Mouse (Mus musculus) spleen, adult 2 months (tissue): ENCODE data around the gene Pde4dip. TPM values are rescaled to one million over a fixed set of nuclear protein-coding genes. Genes with fewer than 3 reads are reported as not detected.

ENCODE experiments used
- DNase-seq, 2 experiments: peaks; one replicate each; pipeline versions ENCODE4 v3.0.0 to v3.0.0-alpha.2; 2012 to 2021; ENCODE audit warnings: low spot score in 2 of 2, low read depth in 1 of 2
- H3K27ac ChIP-seq: fragments of 200-500 bp; 2 replicates; pipeline ENCODE4 v1.5.1; 2012; ENCODE audit warnings: low read length, inconsistent platforms; ENCODE audit not compliant: insufficient read depth
- H3K27me3 ChIP-seq: fragments of 200-500 bp; 2 replicates; pipeline ENCODE4 v1.6.1; 2012; ENCODE audit warnings: mild to moderate bottlenecking, moderate library complexity, low read length, inconsistent platforms; ENCODE audit not compliant: control insufficient read depth, insufficient read depth
- H3K36me3 ChIP-seq: fragments of 200-500 bp; 2 replicates; pipeline ENCODE4 v1.6.1; 2012; ENCODE audit warnings: mild to moderate bottlenecking, low read length, inconsistent platforms; ENCODE audit not compliant: control insufficient read depth, insufficient read depth
- H3K4me1 ChIP-seq: fragments of 200-500 bp; 2 replicates; pipeline ENCODE4 v1.6.1; 2011; ENCODE audit warnings: inconsistent platforms; ENCODE audit not compliant: control insufficient read depth, insufficient read depth, insufficient read length
- H3K4me3 ChIP-seq: fragments of 200-500 bp; 2 replicates; pipeline ENCODE4 v1.5.1; 2011; ENCODE audit warnings: mild to moderate bottlenecking, inconsistent platforms; ENCODE audit not compliant: insufficient read depth, insufficient read length; ENCODE audit errors: extremely low read depth
- CTCF ChIP-seq: fragments of 200-500 bp; IDR thresholded peaks from 2 replicates; pipeline ENCODE4 v1.5.1; 2011; ENCODE audit warnings: mild to moderate bottlenecking, inconsistent platforms; ENCODE audit not compliant: insufficient read depth, insufficient read length, insufficient replicate concordance; ENCODE audit errors: extremely low read depth
- POLR2A ChIP-seq: fragments of 200-500 bp; IDR thresholded peaks from 2 replicates; pipeline ENCODE4 v1.6.1; 2011; ENCODE audit warnings: low read depth, low read length, inconsistent platforms
- WGBS: fragments of 180-500 bp; shearing (Covaris S2); methylation state at CpG from one replicate; pipeline ENCODE4 v1.1.7; 2018; 5-methylcytosine and 5-hydroxymethylcytosine counted together
- polyA plus RNA-seq: library from polyadenylated mRNA; depleted of rRNA; stranded (reverse); fragments of >200 nt; gene quantifications from 2 replicates; pipeline ENCODE4 v1.2.3, GENCODE M21; 2012

Pde4dip gene
- polyA plus RNA-seq, 1 experiment = 12.0 TPM

DNA sequence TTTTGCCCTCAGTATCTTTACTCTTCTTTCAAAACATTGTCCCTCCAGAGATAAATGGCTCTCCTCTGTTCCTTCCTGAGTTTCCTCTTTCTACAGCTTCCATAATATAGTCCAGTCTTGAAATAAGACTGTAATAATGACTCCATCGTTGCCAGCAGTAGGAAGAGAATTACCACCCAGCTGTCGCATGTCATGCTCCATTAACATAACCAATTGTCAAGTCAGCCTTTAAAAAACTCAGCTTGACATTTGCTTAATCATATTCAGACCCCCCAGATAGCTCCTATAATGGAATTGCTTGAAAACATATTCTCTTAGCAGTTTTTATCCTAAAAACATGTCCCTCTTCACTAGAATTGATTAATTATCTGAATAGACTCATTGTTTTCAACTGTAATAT, 58.4 kb downstream of the Pde4dip start:
- no peak for DNase-seq
- Histone ChIP-seq H3K27ac (no peak overlapping the region), H3K4me1 (no peaks in the 10 kb centered on the region), H3K27me3 (no peaks in the 10 kb centered on the region), H3K36me3 (no peaks in the 10 kb centered on the region), H3K4me3 (no peak overlapping the region)
- WGBS = 66% methylated on average over 2 of the region's 2 CpGs
- TF ChIP-seq POLR2A (no peak), CTCF (no peak)

DNA sequence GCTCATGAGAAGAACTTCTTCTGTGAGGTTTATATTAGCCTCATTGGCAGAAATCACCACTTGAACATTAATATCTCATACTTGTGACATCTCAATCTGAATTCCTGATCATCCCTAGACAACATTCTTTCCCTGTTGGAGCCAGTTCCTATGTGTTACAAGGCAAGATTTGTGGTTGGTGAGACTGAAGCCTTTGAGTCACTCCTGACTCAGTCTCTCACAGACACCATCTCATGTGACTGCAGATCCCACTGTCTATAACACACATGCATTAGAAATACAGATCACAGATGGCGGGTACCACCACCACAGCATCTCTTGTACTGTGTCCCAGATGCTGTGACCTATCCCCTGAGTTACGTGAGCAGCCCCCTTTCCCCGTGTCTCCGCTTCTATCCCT, 60.2 kb downstream of the Pde4dip start:
- H3K36me3 ChIP-seq = no peaks in the 10 kb centered on the region
- 90% methylated on average over 4 of the region's 4 CpGs for WGBS

DNA sequence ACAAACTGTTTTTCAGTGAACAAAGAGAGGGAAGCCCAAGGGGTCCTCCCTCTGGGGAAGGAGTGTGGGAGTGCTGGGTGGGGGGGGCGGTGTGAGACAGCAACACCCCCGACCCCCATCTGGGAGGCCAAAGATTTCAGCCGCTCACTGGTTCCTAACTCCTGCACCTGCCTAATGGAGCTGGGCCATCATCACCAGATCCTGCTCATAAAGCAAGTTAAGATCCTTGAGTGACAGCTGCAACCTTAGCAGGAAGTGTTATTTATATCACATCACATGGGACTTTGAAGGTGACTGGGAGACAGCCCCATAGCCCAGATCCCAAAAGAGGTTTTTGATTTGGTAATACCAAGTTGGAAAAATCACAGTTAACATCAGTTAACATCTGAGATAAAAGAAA, 63.3 kb downstream of the Pde4dip start:
- H3K36me3 ChIP-seq = no peaks in the 10 kb centered on the region
- WGBS = 37% methylated on average over 3 of the region's 3 CpGs
- no peak overlapping the region for H3K27ac ChIP-seq
- no peak overlapping the region for H3K4me3 ChIP-seq
- H3K4me1 ChIP-seq = peaks cover 3% of the 10 kb centered on the region; the same call in 1 of the 2 replicates
- H3K27me3 ChIP-seq = no peaks in the 10 kb centered on the region
- no peak for DNase-seq
- no peak for TF ChIP-seq POLR2A

More for the DNA sequence above, 60.2 kb downstream of the Pde4dip start:
- no peaks in the 10 kb centered on the region for H3K27me3 ChIP-seq
- DNase-seq = no peak
- TF ChIP-seq POLR2A = no peak
- no peak for TF ChIP-seq CTCF
- H3K27ac ChIP-seq = no peak overlapping the region
- no peak overlapping the region for H3K4me3 ChIP-seq
- H3K4me1 ChIP-seq = peaks cover 3% of the 10 kb centered on the region; the same call in 1 of the 2 replicates

DNA sequence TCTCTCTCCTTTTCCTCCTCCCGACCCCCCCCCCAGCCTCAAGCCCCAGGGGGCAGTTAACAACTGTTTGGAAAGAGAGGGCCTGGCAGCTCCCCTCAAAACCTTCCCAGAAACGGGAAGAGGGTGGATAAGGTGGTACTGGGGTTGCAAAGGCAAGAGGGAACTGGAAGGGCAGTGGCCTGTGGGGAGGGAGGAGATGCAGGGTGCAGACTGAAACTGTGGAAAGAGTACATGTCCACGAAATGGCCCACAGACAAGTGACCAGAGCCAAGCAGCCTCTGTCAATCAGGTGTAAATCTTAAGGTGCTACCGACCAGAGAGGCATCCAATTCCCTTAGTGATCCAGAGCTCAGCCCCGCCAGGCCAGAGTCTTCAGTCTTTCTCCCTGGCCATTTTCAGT, 63.8 kb downstream of the Pde4dip start:
- no peak for TF ChIP-seq CTCF
- TF ChIP-seq POLR2A = no peak
- DNase-seq = no peak
- Histone ChIP-seq H3K27me3 (no peaks in the 10 kb centered on the region), H3K36me3 (no peaks in the 10 kb centered on the region), H3K4me1 (peaks cover 3% of the 10 kb centered on the region; the same call in 1 of the 2 replicates), H3K4me3 (no peak overlapping the region; the same call in 1 of the 2 replicates), H3K27ac (no peak overlapping the region)
- 18% methylated on average over 4 of the region's 5 CpGs for WGBS

DNA sequence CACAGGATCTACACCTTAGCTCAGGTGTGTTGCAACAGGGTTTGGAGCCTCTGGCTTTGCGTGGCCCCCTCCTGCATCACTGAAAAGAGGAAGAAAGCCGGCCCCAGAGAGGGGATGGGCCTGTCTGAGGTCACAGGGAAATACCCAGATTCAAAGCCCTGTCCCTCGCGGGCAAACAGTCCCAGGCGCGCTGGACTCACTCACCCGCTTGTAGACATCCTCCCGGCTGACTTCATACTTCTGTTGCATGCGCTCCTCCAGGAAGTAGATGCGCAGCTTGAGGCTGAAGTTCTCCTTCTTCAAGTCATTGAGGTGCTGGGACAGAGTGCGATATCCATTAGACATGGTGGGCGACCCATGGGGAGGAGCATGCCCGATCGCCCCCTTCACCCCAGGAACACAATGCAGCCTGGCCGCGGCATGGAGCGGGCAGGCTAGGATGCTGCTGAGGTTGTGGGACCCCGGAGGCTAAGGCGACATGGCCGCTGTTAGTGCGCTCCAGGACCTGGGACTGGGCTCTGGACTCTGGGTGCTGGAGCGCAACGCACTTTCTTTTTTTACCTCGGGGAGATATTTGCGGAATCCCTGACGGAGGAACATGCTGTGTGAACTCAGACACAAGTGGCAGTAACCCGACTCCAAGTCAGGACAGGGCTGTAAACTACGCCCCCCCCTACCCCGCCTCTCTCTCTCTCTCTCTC, 64.3 kb downstream of the Pde4dip start:
- DNase-seq = peak; percentile 28 to 59
- H3K4me1 ChIP-seq = peaks cover 3% of the 10 kb centered on the region; the same call in 1 of the 2 replicates
- H3K4me3 ChIP-seq = peak overlapping the region; percentile 47; the same call in 1 of the 2 replicates
- no peaks in the 10 kb centered on the region for H3K27me3 ChIP-seq
- TF ChIP-seq POLR2A = no peak
- no peak for TF ChIP-seq CTCF
- H3K36me3 ChIP-seq = no peaks in the 10 kb centered on the region
- H3K27ac ChIP-seq = peak overlapping the region; percentile 31; the same call in 1 of the 2 replicates
- WGBS = 2% methylated on average over 29 of the region's 29 CpGs

DNA sequence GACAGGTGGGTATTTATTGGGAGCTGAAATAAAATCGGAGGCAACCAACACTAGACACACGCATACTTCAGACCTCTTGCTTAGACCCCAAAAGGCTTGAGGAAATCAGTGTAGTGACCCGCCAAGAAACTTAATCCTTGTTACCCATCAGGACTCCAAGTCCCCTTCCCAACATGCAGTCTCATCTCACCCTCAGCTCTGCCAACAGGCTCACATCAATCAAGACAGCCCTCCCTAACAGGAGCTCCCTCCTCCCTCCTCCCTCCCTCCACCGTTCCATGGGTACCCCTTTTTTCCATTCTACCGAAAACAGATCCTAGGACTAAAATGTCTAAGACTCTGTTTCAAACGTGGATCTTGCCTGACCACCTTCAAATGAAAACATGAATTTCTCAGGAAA, 65.1 kb downstream of the Pde4dip start:
- DNase-seq = no peak
- Histone ChIP-seq H3K4me1 (peaks cover 3% of the 10 kb centered on the region; the same call in 1 of the 2 replicates), H3K27me3 (no peaks in the 10 kb centered on the region), H3K27ac (no peak overlapping the region), H3K36me3 (no peaks in the 10 kb centered on the region), H3K4me3 (no peak overlapping the region)
- TF ChIP-seq POLR2A = no peak
- 40% methylated on average over 6 of the region's 6 CpGs for WGBS

DNA sequence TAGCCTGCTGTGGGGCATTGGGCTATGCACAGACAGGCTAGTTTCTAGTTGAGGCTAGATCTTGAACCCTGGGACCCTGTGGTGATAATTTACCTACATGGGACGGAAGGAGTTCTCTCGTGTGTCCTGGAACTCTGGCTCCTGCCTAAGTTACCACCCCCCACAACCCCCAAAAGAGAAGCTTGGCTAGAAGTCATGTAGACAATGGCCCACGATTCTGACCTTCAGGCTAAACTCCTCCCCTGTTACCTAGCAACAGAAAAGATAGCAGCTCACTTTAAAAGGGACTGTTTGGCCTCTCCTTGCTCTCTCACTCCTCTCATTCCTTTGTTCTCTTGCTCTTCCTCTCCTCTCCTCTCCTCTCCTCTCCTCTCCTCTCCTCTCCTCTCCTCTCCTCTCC, 69.5 kb downstream of the Pde4dip start:
- no peak overlapping the region for H3K27ac ChIP-seq
- DNase-seq = no peak
- H3K4me1 ChIP-seq = no peaks in the 10 kb centered on the region
- no peaks in the 10 kb centered on the region for H3K27me3 ChIP-seq
- 80% methylated on average over 3 of the region's 3 CpGs for WGBS
- no peaks in the 10 kb centered on the region for H3K36me3 ChIP-seq
- no peak for TF ChIP-seq CTCF
- H3K4me3 ChIP-seq = no peak overlapping the region
